Mouse (Mus musculus) layer of hippocampus, adult 8-10 months (tissue): ENCODE measurements at regions not wholly inside any gene's neighbourhood (a gene's known extent, or its start where the extent isn't known, plus 50 kb on each side); places are given as distances from the start of the nearest gene placed in this dataset.

Source experiments
- DNase-seq, 2 experiments: peaks; one replicate each; pipeline ENCODE4 v3.0.0; 2022; ENCODE audit warnings: low spot score in 2 of 2

DNA sequence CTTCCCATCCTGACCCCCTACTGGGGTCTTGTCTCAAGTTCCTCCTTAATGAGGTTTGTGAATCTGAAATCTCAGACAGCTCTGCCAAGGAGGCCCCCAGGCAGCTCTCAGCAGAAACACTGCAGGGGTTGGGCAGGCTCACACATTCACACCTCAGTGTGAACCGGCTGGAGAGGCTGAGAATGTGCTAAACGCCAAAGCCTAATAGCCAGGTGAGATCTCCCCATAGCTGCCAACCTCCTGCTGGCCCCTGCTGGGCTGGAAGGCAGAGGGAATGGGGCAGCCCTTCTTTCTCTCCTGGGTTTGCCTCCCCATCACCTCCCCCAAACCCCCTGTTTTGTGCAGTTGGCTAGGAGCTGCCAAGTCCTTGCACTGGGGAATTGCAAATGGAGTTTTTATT, 81.3 kb upstream of the Gm26897 start:
- DNase-seq: no peak

GRCm38 (mm10) chr5:111656436-111656835, 77.3 kb upstream of the Gm26897 start:
- DNase-seq: no peak

DNA sequence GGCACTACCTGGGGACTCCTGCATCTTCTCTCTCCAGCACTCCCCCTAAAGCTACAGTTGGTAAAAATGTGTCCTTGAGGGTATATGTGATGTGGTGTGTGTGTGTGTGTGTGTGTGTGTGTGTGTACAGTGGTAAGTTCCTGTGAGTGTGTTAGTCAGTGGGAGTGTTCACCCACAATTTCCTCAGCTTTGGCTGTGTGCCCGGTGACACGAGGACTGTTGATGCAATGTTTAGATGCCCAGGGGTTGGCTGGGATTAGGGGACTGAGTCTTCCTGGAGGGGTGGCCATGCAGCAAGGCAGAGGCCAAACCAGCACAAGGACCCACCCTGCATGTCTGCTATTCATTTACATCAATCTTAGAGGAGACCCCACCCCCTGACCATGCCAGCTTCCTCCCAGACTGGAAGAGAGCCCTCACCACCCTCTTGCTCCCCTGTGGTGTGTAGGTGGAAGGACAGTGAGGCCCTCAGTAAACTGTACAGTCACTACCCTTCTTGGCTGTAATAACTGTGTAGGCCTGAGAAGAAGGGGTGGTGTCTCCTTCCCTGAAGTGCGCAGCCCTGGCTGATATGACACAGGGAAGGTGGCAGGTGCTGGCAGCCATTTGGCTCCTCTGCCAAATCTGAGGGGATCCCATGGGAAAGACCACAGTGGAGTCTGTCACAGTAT, 75.8 kb upstream of the Gm26897 start:
- no peak for DNase-seq

- DNase-seq: no peak
Observed at GRCm38 (mm10) chr5:111659229-111659628, 74.5 kb upstream of the Gm26897 start.

DNA sequence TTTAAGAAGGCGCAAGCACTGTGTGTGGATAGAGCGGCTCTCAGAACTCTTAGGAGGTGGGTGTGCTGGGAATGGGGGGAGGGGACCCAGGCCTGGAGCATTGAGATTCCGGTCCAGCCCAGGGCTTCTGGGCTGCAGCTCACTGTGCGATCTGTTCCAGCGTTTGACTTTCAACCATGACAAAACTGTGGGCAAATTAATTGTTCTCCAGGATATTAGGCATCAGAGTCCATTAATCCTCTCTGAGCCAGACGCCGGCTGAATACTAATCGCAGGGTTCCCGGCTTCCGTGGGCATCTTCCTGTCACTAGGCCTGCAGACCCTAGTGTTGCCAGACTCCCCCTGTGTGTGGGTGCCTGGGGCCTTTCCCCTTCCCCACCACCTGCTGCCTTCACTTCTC, 73.3 kb upstream of the Gm26897 start:
- no peak for DNase-seq

DNA sequence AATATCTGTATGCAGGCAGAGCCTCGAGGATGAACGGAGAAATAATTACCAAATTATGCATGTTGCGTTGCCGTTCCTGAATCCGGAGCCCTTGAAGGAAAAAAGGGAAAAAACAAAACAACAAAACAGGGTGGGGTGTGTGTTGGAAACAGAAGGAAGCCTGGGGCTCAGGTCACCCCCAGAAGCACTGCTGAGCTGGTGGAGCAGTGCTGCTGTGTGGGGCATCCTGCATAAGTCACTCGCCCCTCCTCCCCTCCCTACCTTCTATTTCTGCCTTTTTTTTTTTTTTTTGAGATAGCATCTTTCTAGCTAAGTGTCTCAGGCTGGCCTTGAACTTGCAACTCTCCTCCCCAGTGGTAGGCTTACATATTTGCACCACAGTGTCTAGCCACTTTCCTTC, 72.8 kb upstream of the Gm26897 start:
- no peak for DNase-seq

DNA sequence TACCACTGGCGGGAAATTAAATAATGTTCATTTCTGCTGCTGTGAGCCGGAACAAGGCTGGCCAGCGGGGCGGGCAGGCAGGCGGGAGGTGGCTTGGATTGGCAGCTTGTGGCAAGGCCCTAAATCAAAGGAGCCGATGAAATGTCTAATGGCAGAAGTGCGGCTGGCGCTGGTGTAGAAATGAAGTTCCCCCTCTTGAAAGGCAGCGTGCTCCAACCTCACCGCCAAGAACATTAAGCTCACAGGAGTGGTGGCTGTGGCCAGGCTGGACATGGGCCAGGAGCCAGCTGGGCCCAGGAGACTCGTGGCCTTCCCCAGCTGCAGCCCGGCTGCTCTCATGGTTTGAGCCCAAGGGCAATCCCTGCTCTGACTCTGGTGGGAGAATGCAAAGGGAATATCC, 71.8 kb upstream of the Gm26897 start:
- DNase-seq: no peak

GRCm38 (mm10) chr5:111663831-111664230, 69.9 kb upstream of the Gm26897 start:
- no peak for DNase-seq

GRCm38 (mm10) chr5:111665406-111665805, 68.3 kb upstream of the Gm26897 start:
- no peak for DNase-seq

DNA sequence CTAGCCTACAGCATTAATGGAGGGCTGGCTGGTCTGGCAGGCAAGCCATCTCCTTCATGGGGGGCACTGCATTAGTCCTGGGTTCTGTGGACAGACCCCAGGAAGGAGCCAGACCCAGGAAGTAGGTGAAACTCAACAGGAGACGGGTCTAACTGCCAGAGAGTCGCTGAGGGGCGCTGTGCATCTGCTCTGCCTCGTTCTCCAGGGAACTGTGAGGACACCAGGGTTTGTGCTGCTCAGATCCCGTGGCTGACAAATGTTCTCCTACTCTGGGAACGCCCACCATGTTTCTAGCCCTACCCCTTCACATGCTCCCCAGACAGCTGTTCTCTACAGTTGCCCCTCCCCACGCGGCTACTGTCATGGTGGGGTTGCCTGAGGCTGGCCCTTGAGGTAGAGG, 67.7 kb upstream of the Gm26897 start:
- no peak for DNase-seq

DNA sequence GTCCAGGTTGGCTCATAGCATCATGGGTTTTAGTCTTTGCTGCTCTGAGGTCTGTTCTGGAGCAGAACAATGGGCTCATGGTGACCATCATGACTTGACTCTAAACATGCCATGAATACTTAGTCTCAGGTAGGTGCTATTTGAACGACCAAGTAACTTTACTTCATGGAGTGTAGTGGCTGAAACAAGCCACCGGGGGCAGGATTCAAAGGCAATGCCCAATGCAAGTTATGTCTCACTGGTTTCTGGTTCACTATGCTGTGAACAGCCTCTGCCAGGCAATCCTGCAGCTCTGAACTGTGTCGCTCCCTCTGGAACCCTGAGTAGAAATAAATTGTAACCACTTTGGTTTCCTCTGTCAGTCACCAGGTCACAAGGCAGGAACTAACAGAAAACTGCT, 65.8 kb upstream of the Gm26897 start:
- no peak for DNase-seq

GRCm38 (mm10) chr5:111669139-111669538, 64.6 kb upstream of the Gm26897 start:
- no peak for DNase-seq

DNA sequence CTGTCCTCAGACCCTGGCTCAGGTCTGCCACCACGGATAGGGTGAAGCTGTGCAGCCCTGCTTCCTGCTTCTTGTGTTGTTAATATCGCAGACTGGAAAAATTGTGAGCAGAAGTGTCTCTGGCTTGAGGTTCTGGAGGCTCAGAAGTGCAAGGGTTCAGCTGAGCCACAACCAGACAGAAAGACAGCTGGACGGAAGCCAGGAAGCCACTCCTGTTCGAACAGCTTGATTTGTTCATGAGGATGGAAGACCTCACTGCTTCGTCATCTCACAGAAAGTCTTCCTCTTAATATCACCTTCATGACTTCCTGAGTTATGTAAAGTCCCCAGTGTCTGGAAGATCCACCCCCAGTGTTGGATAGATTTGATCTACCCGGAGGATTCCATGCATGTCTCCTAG, 62.0 kb upstream of the Gm26897 start:
- no peak for DNase-seq

DNA sequence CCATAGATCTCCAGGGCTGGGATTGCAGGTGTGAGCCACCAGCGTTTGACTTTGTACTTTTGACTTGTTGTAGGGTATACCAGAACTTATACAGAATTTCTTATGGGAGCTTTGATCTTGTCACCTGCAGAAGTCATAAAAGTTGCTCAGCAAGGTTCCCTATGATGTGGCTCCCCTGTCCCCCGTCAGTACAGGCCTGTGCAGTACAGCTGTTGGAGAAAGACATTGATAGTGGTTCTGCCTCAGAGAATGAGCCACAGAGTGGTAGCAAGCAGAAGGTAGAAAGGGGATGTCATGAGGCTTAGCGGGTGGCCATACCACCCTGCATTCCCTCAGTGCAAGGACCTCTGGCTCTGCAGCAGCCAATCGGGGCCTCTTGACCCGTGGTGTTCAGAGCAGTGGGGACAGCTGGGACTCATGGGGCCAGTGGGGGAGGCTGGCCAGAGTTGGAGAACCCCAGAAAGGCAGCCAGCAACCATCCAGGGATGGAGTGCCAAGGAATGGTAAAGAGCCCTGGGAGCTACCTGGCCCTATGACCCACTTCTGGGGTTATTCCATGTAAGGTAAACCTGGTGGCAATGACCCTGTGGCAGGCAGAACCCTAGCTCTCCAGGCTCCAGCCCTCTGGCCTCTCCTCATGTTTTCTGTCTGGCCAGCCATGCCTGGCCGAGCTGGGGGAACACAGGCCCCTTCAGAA, 58.6 kb upstream of the Gm26897 start:
- no peak for DNase-seq

DNA sequence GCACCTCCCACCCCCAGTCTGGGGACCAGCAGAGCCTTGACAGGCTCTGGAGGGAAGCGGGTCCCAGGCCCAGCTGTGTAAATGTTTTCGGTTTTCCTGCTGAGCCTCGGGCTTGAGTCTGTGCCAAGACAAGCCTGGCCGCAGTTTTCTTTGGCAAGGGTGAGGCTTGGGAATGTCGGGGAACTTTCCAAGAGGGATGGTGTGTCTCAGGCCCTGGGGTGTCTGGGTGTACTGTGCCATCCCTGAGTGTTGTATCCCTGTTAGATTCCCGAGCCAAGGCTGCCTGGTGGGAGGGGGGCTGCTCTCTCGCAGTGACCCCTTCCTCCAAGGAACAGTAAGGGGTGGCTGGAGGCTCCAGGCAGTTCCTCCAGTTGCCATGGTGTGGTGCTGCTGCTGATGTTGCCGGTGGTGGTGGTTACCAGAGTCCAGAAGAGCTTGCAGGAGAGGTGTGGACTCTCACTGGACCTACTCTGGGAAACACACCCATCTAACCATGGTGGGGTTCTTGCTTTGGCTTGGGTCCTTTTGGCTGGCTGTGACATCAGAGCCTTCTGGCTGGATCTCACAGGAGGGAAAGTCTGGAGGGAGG, 58.0 kb upstream of the Gm26897 start:
- DNase-seq: no peak

DNA sequence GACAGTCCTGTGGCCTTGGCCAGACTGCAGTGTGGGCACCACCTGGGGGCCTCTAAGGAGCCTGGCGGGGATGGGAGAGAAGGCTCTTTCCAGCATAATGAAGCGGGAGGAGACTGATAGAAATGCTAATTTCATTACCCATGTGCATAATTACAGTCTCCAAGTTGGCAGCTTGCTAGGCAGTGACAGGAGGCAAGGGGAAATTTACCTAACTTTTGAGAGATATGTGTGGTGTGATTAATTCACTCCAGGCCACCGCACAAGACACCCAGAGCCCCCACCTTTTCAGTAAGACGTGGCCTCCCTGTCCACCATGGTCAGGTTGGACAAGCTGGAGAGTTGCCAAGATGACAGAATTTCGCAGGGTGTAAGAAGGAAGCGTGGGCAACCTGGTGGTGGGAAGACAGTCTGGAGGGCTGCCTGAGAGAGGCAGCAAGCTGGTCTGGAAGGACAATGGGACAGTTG, 55.8 kb upstream of the Gm26897 start:
- peak; percentile 40 to 48 for DNase-seq

- no peak for DNase-seq
Observed at GRCm38 (mm10) chr5:111678496-111678895, 55.2 kb upstream of the Gm26897 start.

GRCm38 (mm10) chr5:111681362-111682028, 52.2 kb upstream of the Gm26897 start:
- no peak for DNase-seq

DNA sequence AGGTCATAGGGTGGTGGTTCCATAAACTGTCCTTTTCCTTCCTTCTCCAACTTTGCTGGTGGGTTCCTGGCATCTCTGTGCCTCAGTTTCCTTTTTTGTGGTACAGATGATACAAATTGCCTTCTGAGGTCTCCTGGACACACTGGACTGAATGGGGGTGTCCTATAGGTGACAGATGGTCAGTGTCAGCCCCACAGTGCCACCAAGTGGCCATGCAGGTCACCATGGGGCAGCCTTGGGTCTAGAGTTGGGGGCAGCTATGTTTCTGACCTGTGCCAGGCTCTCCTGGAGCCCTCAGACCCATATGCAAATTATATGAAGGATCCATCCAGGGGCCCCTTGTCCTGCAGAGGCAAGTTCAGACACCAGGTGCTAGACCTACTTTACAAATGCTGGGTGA, 50.8 kb upstream of the Gm26897 start:
- DNase-seq: no peak
